Mouse (Mus musculus) embryonic stem cell, embryonic (primary cell): ENCODE measurements around the gene Abcb1a.

Experiments used
- CTCF ChIA-PET, 4 experiments: fragments of 300-600 bp in 2 of 4; fragments of 350-600 bp in 2 of 4; sonication (Branson Sonifier 250); formaldehyde crosslinking; loops; one replicate each; lab custom pipeline; 2022; ENCODE audit warnings: inconsistent platforms in 2 of 4; lab: Charles Lee
- POLR2A ChIA-PET, 4 experiments: fragments of 300-600 bp in 2 of 4; fragments of 350-600 bp in 2 of 4; sonication (Branson Sonifier 250); formaldehyde crosslinking; loops; one replicate each; lab custom pipeline; 2022; ENCODE audit warnings: antibody characterized with exemption in 4 of 4, inconsistent platforms in 1 of 4; lab: Charles Lee

The Abcb1a gene

GRCm38 (mm10) chr5:8659911-8660737, at the start of gene Abcb1a:
Gene Abcb1a, plus strand, starts transcription at chr5:8660077.
- ChIA-PET POLR2A (interaction anchor here in 2 of 4 experiments (0.5 to 1.2 kb wide), 8 partner anchors 10 to 191 kb away, joined by 3 to 10 read pairs (median 4); partner anchors contain the start of genes Abcb1b (in 2 of the 2) and Rundc3b (in 1 of the 2)), CTCF (interaction anchor here in 1 of 4 experiments (1.4 kb wide), 1 partner anchor 9 kb away, joined by 3 read pairs; no protein-coding TSS in a partner anchor)

GRCm38 (mm10) chr5:8622071-8622595, 37.7 kb upstream of the Abcb1a start:
- CTCF ChIA-PET = no interaction called here

GRCm38 (mm10) chr5:8622596-8623231, 37.2 kb upstream of the Abcb1a start, which contains the start of gene Rundc3b:
Gene Rundc3b, minus strand, starts transcription at chr5:8622952.
- CTCF ChIA-PET = interaction anchor here in 3 of 4 experiments (0.6 kb wide), 3 partner anchors 28 to 465 kb away, joined by 3 read pairs; no protein-coding TSS in a partner anchor
- POLR2A ChIA-PET = interaction anchor here in 3 of 4 experiments (0.5 to 2.0 kb wide), 9 partner anchors 9 to 271 kb away, joined by 3 to 6 read pairs (median 3); partner anchors contain the start of genes Abcb1a (in 1 of the 3) and Abcb4 (in 1 of the 3)

More at GRCm38 (mm10) chr5:8622071-8622595, 37.7 kb upstream of the Abcb1a start:
- POLR2A ChIA-PET = interaction anchor here (0.5 to 2.0 kb wide), 6 partner anchors 8 to 291 kb away, joined by 3 to 6 read pairs (median 3); partner anchors contain the start of gene Abcb4 (in 1 of the 4)

- POLR2A ChIA-PET = no interaction called here
- CTCF ChIA-PET = no interaction called here
Measured at GRCm38 (mm10) chr5:8632901-8633300, 27.0 kb upstream of the Abcb1a start.

GRCm38 (mm10) chr5:8634489-8634975, 25.3 kb upstream of the Abcb1a start:
- POLR2A ChIA-PET = no interaction called here
- CTCF ChIA-PET = no interaction called here

- CTCF ChIA-PET = no interaction called here
- POLR2A ChIA-PET = interaction anchor here in 2 of 4 experiments (0.6 to 1.1 kb wide), 2 partner anchors 26 to 218 kb away, joined by 3 read pairs; no protein-coding TSS in a partner anchor
Measured at GRCm38 (mm10) chr5:8648300-8648699, 11.6 kb upstream of the Abcb1a start.

GRCm38 (mm10) chr5:8648774-8649173, 11.1 kb upstream of the Abcb1a start:
- CTCF ChIA-PET = no interaction called here
- POLR2A ChIA-PET = interaction anchor here in 1 of 4 experiments (1.1 kb wide), 1 partner anchor 218 kb away, joined by 3 read pairs; no protein-coding TSS in a partner anchor

GRCm38 (mm10) chr5:8652085-8652484, 7.8 kb upstream of the Abcb1a start:
- CTCF ChIA-PET = no interaction called here
- POLR2A ChIA-PET = no interaction called here

GRCm38 (mm10) chr5:8660738-8661151, 868 bp downstream of the Abcb1a start:
- ChIA-PET CTCF (interaction anchor here in 1 of 4 experiments (1.4 kb wide), 1 partner anchor 10 kb away, joined by 3 read pairs; no protein-coding TSS in a partner anchor), POLR2A (interaction anchor here in 2 of 4 experiments (0.6 to 1.2 kb wide), 6 partner anchors 10 to 190 kb away, joined by 3 to 10 read pairs (median 4); partner anchors contain the start of gene Abcb1b (in 2 of the 2))

GRCm38 (mm10) chr5:8664678-8665077, 4.8 kb downstream of the Abcb1a start:
- ChIA-PET POLR2A (no interaction called here), CTCF (no interaction called here)

- ChIA-PET CTCF (no interaction called here), POLR2A (interaction anchor here in 1 of 4 experiments (0.6 kb wide), 1 partner anchor 324 kb away, joined by 4 read pairs; no protein-coding TSS in a partner anchor)
Measured at GRCm38 (mm10) chr5:8667758-8668474, 8.0 kb downstream of the Abcb1a start.

- CTCF ChIA-PET = no interaction called here
- POLR2A ChIA-PET = no interaction called here
Measured at GRCm38 (mm10) chr5:8669606-8670005, 9.7 kb downstream of the Abcb1a start.

- ChIA-PET CTCF (no interaction called here), POLR2A (no interaction called here)
Measured at GRCm38 (mm10) chr5:8675262-8675951, 15.5 kb downstream of the Abcb1a start.

- POLR2A ChIA-PET = no interaction called here
- CTCF ChIA-PET = no interaction called here
Measured at GRCm38 (mm10) chr5:8675952-8676262, 16.0 kb downstream of the Abcb1a start.

- CTCF ChIA-PET = no interaction called here
Measured at GRCm38 (mm10) chr5:8681166-8681565, 21.3 kb downstream of the Abcb1a start.

GRCm38 (mm10) chr5:8683686-8684085, 23.8 kb downstream of the Abcb1a start:
- ChIA-PET CTCF (no interaction called here), POLR2A (no interaction called here)

More at GRCm38 (mm10) chr5:8681166-8681565, 21.3 kb downstream of the Abcb1a start:
- POLR2A ChIA-PET = interaction anchor here in 1 of 4 experiments (0.8 kb wide), 1 partner anchor 16 kb away, joined by 4 read pairs; no protein-coding TSS in a partner anchor

GRCm38 (mm10) chr5:8686071-8686470, 26.2 kb downstream of the Abcb1a start:
- ChIA-PET CTCF (no interaction called here), POLR2A (no interaction called here)

GRCm38 (mm10) chr5:8687550-8687949, 27.7 kb downstream of the Abcb1a start:
- ChIA-PET CTCF (interaction anchor here in 1 of 4 experiments (0.6 kb wide), 1 partner anchor 654 kb away, joined by 3 read pairs; no protein-coding TSS in a partner anchor), POLR2A (no interaction called here)
